Mouse (Mus musculus): ENCODE measurements at regions not wholly inside any gene's neighbourhood (a gene's known extent, or its start where the extent isn't known, plus 50 kb on each side); places are given as distances from the start of the nearest gene placed in this dataset.

DNA sequence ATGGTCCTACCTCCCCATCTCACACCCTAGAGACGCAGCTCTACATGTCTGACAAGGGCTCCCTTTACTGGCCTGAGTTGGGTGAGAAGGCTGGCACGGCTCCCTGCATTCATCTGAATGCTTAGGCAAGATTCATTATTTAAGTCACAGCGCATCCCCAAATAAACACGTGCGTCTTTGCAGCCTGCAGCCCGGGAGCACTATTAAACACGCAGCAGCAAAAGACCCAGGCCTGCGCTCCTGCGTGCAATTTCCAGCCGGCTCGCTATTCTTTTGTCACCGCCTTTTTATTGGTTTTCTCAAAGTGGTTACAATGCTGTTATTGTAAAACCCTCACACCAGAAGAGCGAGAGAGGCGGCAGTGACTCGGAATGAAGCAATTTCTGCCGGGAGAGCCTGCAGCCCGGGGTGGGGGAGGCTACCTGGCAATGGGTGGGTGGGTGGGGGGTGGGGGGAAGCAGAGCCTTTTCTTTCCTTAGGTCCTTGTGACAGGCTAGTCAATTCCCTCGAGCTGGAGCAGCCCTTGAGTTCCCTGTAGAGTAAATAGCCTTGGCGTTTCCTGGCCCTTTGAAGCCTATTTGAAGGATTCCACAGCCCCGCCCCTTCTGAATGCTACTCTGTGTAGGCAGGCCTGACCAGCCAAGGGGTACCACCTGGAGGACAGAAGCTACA, 333.3 kb downstream of the Bcor start:
- DNase-seq (ENCODE audit: extremely low spot score, low read depth, low spot score): no peak

GRCm38 (mm10) chrX:11829411-11830002, 330.6 kb downstream of the Bcor start:
- DNase-seq (ENCODE audit: extremely low spot score, low read depth, low spot score): no peak

GRCm38 (mm10) chrX:11837566-11837965, 322.6 kb downstream of the Bcor start:
- no peak for DNase-seq (ENCODE audit: extremely low spot score, low read depth, low spot score)

DNA sequence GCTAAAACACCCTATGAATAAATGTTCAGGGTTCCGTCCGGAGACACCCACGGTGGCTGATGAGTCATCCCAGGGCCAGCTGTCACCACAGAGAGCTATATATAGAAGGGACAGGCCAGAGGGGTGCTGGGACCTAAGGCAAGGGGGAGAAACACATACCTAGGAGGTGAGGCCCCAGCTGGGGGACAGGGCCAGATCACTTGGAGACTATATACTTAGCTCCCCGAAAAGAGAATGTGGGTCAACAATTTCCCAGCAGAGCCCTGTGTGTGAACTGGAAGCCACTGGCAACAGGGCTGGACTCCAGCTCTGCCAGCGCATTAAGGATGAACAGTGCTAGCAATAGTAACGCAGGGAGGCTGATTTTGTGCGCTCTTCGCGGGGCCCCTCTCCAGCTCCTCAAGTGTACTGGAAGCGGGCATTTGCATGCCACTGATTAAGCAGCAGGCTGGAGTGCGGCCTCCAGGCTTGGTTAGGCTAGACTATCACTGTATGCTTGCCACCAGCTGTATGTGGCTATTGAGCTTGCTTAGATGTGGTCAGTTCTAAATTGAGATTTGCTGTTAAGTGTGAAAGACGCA, 320.4 kb downstream of the Bcor start:
- no peak for DNase-seq (ENCODE audit: extremely low spot score, low read depth, low spot score)

GRCm38 (mm10) chrX:11840319-11841035, 319.7 kb downstream of the Bcor start:
- DNase-seq (ENCODE audit: extremely low spot score, low read depth, low spot score): no peak

GRCm38 (mm10) chrX:11845566-11845965, 314.6 kb downstream of the Bcor start:
- DNase-seq (ENCODE audit: extremely low spot score, low read depth, low spot score): no peak

- DNase-seq (ENCODE audit: extremely low spot score, low read depth, low spot score): no peak
These were observed 304.2 kb downstream of the Bcor start for GRCm38 (mm10) chrX:11855910-11856309.

DNA sequence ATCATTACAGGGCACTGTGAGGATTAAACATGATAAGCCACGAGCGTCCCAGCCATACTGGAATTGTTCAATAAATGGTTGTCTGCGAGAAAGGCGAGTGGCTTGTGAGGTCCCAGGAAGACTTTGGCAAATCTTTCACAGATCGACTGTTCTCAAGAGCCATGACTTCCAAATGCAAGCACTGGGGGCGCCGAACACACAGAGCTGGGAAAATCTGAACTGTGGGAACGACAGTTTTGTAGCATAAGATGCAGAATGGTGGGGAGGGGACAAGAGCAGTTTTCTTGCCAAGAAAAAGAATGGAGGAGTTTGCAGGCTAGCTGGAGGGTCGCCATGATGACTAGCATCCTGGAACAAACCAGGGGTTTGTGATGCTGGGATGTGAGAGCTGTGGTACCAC, 300.8 kb downstream of the Bcor start:
- DNase-seq (ENCODE audit: extremely low spot score, low read depth, low spot score): no peak

- no peak for DNase-seq (ENCODE audit: extremely low spot score, low read depth, low spot score)
These were observed 298.9 kb downstream of the Bcor start for GRCm38 (mm10) chrX:11861119-11861708.

DNA sequence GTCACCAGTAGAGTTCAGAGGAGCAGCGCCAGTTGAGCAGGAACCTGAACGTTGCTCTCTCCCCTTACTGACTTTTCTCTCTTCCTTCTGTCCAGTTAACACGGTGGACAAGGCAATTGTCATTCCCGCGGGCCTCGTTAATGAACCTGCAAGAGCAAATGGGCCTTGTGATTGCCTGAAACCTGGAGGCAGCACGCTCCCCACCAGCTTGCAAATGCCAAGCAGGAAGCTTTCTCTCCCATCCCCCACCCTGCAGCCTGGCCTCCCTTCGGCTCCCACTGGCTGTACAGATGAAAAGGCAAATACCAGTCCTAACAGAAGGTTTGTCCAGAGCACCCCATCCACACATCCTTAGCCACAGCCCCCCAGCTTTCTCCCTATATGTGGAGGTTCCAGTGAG, 298.3 kb downstream of the Bcor start:
- no peak for DNase-seq (ENCODE audit: extremely low spot score, low read depth, low spot score)

DNA sequence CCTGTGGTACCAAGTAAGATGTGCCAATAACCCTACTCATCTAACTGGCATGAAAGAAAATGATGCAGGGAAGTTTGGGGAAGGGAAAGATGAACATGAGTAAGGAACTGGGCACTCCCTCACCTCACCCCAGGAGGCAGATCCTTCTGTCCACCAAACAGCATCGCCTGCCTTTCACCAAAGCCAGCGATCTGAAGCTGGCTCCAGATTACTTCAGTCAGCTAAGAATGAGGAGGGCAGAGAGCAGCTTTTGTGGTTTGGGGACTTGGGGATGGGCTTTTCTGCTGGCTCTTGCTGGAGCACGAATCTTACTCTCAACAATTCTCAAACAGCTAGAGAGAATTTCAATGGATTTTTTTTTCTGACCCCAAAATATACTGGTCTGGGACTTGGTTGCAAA, 297.0 kb downstream of the Bcor start:
- DNase-seq (ENCODE audit: extremely low spot score, low read depth, low spot score): no peak

GRCm38 (mm10) chrX:11873913-11874312, 286.2 kb downstream of the Bcor start:
- DNase-seq (ENCODE audit: extremely low spot score, low read depth, low spot score): no peak

GRCm38 (mm10) chrX:11876636-11877035, 283.5 kb downstream of the Bcor start:
- DNase-seq (ENCODE audit: extremely low spot score, low read depth, low spot score): no peak

GRCm38 (mm10) chrX:11878028-11878427, 282.1 kb downstream of the Bcor start:
- DNase-seq (ENCODE audit: extremely low spot score, low read depth, low spot score): no peak

DNA sequence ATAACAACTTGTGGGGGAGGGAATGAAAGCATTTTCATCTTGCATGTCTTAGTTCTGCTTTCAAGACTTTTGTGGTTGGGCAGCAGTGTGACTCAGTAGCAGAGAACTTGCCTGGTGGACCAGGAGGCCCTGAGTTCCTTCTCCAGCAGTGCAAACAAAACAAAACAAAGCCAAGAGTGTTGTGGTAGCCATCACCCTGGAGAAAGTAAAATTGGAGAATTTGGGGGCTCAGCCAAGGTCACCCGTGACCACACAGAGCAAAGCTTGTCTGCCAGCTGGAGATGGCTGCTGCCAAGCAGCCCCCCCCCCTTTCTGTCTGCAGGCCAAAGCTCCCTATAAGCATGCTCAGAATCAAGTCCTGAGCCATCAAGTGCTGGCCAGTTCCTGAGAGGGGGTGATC, 279.2 kb downstream of the Bcor start:
- DNase-seq (ENCODE audit: extremely low spot score, low read depth, low spot score): no peak

- DNase-seq (ENCODE audit: extremely low spot score, low read depth, low spot score): no peak
These were observed 276.1 kb downstream of the Bcor start for GRCm38 (mm10) chrX:11883738-11884716.

DNA sequence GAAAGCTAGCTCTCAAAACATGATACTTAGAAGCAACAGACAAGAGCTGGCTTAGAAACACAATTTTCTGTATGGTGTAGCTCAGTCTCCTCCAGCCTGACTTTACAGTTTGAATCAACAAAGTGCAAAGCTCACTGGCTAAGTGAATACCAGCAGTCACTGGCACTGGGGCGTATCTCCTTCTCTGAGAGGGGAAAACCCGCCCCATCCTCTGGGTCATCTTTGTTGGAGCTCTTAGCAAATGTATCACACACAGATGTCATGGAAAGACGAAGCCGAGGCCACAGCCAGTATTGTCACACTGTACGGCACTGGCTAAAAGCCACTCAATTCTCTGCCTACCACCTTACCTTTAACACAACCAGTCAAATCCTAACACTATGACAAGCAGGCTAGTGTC, 267.8 kb downstream of the Bcor start:
- DNase-seq (ENCODE audit: extremely low spot score, low read depth, low spot score): no peak

DNA sequence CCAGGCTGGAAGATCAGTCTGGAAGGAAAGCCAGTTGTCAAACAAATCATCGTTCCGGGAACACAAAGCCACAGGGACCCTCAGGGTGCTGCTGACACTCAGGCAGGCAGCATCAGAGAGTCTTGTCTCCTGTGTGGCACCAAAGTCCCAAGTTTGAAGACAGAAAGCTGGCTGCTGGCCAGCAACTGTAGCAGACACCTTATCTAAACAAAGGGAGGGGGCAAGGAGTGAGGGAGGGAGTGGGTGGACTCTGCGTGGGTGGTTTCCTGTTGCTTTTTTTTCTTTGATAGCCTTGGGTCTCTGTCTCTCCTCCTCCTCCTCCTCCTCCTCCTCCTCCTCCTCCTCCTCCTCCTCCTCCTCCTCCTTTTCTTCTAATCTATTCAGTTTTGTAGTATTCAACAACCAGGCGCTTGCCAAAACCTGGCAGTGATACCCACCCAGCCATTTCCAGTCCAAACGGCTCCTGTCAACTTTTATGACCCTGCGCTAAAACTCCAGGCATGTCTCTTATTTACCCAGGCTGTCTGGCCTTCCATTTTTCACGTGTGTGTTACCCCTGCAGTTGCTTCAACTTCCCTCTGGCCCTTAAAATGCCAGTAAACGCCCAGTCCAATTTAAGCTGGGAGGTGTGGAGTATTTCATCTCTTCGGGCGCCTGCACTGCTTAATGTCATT, 266.4 kb downstream of the Bcor start:
- DNase-seq (ENCODE audit: extremely low spot score, low read depth, low spot score): no peak

- no peak for DNase-seq (ENCODE audit: extremely low spot score, low read depth, low spot score)
These were observed 265.9 kb downstream of the Bcor start for GRCm38 (mm10) chrX:11894280-11894662.

- no peak for DNase-seq (ENCODE audit: extremely low spot score, low read depth, low spot score)
These were observed 264.8 kb downstream of the Bcor start for GRCm38 (mm10) chrX:11895396-11895795.
